Mouse (Mus musculus) cerebellum, adult (tissue): ENCODE measurements around the gene Chrm4.

Experiments
- ATAC-seq: cut with Nextera tagmentation; 2 replicates; pipeline ENCODE4 v1.9.2; 2017; ENCODE audit warnings: mild to moderate bottlenecking, moderate library complexity, mixed read lengths; ENCODE audit not compliant: insufficient number of reproducible peaks, low FRiP score, low TSS enrichment

Gene Chrm4

GRCm38 (mm10) chr2:91921790-91922570, 5.1 kb upstream of the Chrm4 start:
- ATAC-seq = no peak

- ATAC-seq = no peak
These were observed 4.2 kb upstream of the Chrm4 start for GRCm38 (mm10) chr2:91922586-91923414.

GRCm38 (mm10) chr2:91923415-91924337, 3.4 kb upstream of the Chrm4 start:
- ATAC-seq = no peak

- no peak for ATAC-seq
These were observed 2.3 kb upstream of the Chrm4 start for GRCm38 (mm10) chr2:91924726-91925125.

- ATAC-seq = no peak
These were observed 1.6 kb upstream of the Chrm4 start for GRCm38 (mm10) chr2:91925442-91925841.

GRCm38 (mm10) chr2:91927826-91928533, 931 bp downstream of the Chrm4 start:
- no peak for ATAC-seq

- ATAC-seq = no peak
These were observed 1.7 kb downstream of the Chrm4 start for GRCm38 (mm10) chr2:91928534-91929350.

GRCm38 (mm10) chr2:91929455-91929854, 2.4 kb downstream of the Chrm4 start:
- no peak for ATAC-seq

- ATAC-seq = no peak
These were observed 2.9 kb downstream of the Chrm4 start for GRCm38 (mm10) chr2:91929936-91930335.

- no peak for ATAC-seq
These were observed 3.8 kb downstream of the Chrm4 start for GRCm38 (mm10) chr2:91930761-91931291.

GRCm38 (mm10) chr2:91931328-91932159, 4.5 kb downstream of the Chrm4 start:
- no peak for ATAC-seq

GRCm38 (mm10) chr2:91932160-91932711, 5.2 kb downstream of the Chrm4 start, which contains the start of gene Mdk:
TSS of gene Mdk (minus strand) at chr2:91932297.
- ATAC-seq = no peak

- peak; percentile 24; the same call in 1 of the 2 replicates for ATAC-seq
These were observed 5.8 kb downstream of the Chrm4 start for GRCm38 (mm10) chr2:91932737-91933350.

GRCm38 (mm10) chr2:91933471-91933870, 6.4 kb downstream of the Chrm4 start:
- ATAC-seq = peak; percentile 60

- no peak for ATAC-seq
These were observed 7.0 kb downstream of the Chrm4 start for GRCm38 (mm10) chr2:91934016-91934415.

- ATAC-seq = no peak
These were observed 7.9 kb downstream of the Chrm4 start for GRCm38 (mm10) chr2:91934826-91935525.
